Mouse (Mus musculus): ENCODE data around the gene Gpm6b.

- no peak for TF ChIP-seq CTCF (IDR thresholded peaks at IDR 0.05)
- no peak for TF ChIP-seq POLR2A (IDR thresholded peaks at IDR 0.05; ENCODE audit: insufficient read depth, low read depth, low read length)
- TF ChIP-seq EP300 (IDR thresholded peaks at IDR 0.05; ENCODE audit: insufficient read depth, low read depth, low read length) = no peak
Observed at GRCm38 (mm10) chrX:166358955-166359354, 120.2 kb downstream of the Gpm6b start.
